Mouse (Mus musculus) cerebellum, postnatal 36 days (tissue): ENCODE measurements at regions not wholly inside any gene's neighbourhood (a gene's known extent, or its start where the extent isn't known, plus 50 kb on each side); places are given as distances from the start of the nearest gene placed in this dataset.

ENCODE experiments used
- DNase-seq, 2 experiments: peaks; one replicate each; pipeline ENCODE4 v3.0.0; 2021 to 2022; ENCODE audit warnings: mixed read lengths in 2 of 2

DNA sequence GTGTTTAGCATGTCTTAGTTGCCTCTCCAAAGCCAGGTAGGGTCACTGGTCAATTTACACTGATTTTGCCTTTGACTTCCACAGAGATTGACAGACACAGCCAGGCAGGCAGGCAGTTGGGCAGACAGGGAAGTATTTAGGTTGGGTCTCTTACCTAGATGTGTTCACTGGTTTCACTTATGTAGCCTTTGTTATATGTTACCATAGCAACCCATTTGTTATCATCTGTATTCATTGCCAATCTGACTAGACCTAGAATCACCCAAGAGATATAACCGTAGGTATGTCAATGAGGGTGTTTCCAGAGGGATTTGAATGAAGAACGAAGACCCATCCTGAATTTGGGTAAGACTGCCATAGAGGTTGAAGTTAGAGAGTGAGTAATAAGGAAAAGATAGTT, 123.8 kb upstream of the Tnfaip3 start:
- no peak for DNase-seq

DNA sequence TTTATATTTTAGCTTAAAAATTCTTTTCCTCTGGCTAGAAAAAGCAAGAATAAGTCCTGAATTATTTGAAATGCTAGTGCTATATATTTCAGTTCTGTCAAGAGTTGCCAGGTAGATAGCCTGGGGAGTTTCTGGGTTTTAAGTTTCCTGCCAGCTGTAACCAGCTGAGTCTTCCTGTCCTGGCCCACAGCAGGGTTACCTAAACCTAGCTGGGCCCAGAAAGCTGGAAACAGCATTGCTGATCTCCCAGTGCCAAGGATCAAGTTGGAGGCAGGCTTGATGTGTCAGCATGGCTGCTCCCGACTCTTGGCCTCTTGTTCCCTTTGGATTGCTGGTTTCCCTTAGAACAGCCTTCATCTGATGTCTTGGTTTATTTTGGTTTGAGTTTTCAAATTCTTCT, 122.8 kb upstream of the Tnfaip3 start:
- DNase-seq: no peak

DNA sequence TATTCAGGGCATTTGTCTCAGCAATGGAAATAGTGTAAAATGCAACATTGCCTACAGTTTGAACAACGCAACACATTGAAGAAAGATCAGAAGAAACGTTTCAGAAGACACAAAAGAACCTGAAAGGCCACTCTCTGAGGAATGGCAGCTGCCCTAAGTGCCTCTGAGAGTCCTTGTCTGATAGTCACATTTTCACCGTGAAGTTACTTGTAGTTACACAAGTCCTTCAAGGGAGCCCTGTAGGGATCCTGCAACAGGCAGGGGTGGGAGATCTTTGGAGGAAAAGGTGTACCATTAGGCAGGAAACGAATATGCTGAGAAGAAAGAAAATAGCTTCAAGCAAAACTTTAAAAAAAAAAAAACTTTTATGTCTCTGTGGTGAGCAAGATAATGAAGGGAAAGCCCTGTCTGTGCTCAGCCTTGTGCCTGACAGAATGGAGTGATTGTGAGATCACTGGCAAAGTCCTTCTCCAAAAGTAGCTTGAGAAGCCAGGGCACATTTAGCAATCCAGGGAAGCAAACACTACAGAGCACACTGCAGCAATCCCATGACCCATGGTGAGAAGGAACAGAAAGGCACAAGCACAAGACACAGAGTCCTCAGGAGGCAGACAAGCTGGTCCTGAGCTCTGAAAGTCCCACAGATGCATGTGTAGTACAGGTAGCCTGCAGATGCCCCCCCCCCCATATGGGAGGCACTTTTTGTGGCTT, 112.3 kb upstream of the Tnfaip3 start:
- no peak for DNase-seq

DNA sequence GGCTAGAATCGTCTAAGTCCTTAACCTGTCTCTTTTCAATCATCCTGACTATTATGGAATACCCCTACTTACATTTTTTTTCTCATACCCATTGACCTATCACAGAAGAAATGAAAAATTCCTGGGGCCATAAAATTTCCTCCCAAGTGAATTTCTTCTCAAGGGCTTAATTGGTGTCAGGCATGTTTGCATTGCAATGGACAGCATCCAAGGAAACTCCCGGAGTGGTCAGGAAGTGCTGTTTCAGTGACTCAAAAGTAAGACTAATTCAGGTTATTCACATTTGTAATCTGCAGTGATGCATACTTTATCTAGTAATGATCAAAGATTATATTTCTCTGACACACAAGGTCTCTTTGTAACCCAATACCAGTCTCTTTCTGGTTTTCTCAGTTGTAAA, 111.5 kb upstream of the Tnfaip3 start:
- no peak for DNase-seq

DNA sequence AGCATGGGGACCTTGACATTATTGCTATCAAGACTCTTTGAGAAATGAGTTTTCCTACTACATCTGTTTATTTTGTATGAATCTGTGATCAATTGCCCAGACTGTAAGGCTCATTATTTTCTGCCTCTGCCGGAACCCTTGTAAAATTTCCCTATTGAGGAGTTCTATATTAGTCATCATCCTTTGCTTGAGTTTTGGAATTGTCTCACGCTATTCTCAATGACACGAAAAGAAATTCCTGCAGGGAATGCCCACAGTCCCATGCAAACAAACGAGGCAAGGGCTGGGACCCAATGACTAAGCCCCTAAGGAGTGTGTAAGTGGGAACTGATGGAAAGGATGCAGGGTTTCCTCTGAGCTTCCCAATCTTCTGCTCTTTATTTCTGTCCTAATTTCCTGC, 111.0 kb upstream of the Tnfaip3 start:
- no peak for DNase-seq

DNA sequence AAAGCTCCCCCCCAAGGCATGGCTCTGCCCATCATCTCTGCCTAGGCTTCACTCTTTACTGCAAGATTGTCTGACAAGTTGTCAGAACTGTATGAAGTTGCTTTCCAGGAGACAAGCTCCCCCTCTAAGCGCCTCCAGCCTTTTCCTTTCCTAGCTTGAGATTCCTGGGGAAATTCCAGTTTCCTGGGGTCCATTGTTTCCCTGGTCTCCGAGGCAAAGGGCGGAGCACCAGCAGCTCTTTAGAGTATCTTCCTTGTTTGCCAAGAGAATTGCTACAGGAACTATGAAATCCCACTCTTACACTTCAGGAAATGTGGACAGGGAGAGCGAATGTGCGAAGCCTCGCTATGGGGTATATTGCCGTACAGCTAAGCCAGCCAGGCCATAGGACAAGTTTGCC, 108.2 kb upstream of the Tnfaip3 start:
- DNase-seq: no peak

DNA sequence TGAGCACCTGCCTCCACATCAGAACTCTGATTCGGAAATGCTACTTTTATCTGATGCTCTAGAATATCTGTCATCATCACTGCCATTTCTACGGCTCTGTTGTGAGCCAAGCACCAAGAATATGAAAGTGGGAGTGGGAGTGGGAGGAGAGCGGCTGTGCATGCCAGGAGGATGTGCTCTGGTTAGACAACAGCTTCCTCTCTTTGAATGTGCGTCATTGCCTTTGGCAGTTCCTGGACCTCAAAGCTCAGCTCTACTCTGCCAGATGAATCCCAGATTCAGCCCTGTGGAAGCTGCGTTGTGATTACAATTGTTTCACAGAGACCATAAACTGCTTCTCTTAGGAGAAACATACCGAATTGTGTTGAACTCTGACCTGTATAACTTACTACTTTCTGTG, 106.8 kb upstream of the Tnfaip3 start:
- no peak for DNase-seq

DNA sequence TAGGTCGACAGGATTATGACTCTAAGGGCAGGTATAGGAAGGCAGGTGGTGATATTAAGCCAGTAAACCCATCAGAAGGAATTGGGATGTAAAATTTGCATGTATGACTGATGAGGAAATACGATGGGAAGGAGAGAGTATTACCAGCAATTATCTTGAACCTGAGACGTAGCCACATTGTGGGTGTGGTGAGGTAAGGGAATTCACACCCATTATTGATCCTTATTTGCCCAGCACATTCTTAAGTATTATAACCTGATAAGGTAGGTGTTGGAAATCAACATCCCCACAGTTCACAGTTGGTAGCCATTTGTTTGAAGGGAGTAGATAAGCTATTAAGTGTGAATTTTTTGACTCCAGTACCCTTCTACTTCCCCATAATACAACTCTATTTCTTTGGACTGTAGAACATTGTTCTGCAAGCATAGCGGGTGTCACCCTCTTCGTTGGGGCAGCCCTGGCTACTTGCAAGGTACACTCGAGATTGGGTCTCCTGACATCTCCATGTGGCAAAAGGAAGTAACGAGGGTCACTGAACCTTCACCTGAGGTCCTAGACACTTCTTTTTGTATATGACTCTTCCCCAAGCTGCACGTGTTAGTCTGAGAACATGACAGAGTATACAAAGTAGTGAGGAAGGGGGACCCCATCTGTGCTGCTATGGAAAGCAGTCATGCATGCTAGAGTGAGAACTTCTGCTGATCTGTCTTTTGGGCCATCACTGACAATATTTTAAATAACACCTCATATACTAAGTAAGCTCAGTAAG, 104.0 kb upstream of the Tnfaip3 start:
- no peak for DNase-seq

DNA sequence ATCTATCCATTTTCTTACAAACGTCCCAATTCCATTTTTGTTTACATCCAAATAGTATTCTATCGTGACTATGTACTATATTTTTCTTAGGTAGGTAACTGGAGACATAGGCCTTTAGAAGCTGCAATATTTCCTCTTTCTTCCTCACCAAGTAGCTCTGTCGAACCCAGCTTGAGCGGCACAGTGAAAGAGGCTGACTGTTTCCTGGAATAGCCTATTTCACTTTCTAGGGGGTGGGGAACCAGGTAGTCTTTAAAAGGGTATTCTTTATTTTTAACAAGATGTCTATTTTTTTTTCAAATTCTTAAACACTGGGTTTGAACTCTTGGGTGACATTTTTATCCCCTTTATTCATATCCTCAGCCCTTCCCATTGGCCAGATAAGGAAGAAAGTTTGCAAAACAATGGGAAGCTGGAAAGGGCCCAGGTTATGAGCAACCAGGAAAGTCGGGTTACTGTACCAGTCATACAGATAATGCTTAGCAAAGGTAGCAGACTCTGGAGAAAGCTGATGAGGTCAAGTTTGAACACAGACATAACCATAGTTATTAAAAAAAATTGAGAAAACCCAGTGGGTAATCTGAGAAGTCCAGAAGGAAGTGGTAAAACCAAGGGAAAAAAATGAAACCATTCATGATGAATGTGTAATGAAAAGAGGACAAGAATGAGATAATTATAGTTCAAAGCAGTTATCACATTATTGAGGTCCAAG, 103.3 kb upstream of the Tnfaip3 start:
- no peak for DNase-seq

DNA sequence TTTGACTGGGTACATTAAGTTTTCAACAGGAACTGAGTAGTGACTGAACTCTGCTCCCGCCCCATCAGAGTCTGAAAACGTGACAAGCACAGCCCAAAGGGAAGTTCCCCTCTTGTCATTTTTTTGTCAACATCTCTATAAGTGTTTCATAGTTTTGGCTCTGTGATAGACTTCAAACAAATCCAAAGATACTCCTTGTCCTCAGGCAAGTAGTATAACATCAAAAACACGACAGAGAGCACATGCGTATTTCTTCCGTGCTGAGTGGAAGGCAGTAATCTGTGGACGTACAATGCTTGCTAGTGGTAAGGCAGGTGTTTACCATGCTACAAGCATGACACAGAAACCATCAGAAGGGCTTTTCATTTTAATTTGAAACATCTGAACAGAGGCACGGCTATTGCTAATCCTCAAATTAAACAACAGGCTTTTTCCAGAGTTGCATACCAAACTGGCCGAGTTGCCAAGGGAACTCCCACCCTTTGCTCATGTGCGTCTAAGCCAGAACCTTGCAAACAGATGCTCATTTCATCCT, 101.7 kb upstream of the Tnfaip3 start:
- no peak for DNase-seq

DNA sequence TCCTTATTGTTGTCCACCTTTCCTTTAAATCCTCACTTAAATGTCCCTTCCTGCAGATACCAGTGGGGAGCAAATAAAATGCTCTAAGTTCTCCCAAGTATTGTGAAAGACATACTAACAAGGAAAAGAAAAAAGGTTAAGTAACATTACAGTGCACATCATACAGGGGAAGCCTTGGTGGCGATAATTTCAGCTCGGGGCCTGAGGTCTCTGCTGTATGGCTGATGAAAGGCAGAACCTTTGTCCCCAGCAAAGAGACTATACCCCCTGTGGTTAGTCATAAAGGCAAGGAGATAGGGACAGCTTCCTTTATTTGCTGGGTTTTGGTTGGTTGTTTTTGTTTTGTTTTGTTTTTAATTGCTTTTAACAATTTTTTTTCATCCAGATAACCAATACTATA, 97.0 kb upstream of the Tnfaip3 start:
- no peak for DNase-seq

DNA sequence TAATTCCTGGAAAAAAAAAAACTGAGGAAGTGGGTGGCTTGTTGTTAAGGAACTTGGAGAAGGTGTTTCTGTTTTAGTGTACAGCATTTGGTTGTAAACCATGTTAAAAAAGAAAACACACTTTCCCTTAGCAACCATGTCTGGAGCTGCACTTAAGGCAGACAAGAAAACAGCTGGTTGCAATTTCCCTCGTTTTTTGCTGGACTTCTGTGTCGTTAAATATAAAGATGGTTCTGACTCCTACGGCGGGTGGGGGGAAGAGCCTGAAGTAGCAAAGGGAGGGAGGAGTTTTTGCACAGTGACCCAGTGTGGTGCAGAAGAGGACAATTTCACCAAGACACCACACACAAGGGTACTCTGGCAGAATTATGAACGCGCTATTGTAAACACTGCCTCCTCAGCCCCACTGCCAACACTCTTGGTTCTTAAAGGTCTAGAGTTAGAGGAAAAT, 89.8 kb upstream of the Tnfaip3 start:
- no peak for DNase-seq

DNA sequence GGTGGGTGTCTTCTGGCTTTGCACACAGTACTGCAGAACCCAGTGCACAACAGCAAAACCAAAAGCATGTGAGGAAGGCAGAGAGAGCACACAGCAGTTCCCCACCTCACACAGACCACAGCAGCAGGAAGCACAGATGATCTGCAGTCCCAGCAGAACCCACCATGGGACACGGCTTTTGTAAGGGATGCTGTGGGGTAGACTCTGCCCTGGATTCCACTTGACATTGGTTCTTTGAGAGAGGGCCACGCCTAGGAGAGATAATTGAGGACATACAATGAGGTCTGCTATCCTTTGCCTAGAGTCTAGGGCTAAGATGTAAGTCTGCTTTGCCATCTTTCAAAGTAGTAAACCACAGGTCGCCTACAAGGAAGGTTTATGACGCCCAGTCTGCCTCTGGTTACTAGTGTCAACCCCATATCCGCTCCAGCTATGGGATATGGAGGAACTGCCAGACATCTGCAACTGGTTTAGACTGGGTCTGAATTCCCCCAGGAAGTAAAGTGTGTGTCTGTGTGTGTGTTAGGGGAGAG, 89.3 kb upstream of the Tnfaip3 start:
- DNase-seq: no peak

DNA sequence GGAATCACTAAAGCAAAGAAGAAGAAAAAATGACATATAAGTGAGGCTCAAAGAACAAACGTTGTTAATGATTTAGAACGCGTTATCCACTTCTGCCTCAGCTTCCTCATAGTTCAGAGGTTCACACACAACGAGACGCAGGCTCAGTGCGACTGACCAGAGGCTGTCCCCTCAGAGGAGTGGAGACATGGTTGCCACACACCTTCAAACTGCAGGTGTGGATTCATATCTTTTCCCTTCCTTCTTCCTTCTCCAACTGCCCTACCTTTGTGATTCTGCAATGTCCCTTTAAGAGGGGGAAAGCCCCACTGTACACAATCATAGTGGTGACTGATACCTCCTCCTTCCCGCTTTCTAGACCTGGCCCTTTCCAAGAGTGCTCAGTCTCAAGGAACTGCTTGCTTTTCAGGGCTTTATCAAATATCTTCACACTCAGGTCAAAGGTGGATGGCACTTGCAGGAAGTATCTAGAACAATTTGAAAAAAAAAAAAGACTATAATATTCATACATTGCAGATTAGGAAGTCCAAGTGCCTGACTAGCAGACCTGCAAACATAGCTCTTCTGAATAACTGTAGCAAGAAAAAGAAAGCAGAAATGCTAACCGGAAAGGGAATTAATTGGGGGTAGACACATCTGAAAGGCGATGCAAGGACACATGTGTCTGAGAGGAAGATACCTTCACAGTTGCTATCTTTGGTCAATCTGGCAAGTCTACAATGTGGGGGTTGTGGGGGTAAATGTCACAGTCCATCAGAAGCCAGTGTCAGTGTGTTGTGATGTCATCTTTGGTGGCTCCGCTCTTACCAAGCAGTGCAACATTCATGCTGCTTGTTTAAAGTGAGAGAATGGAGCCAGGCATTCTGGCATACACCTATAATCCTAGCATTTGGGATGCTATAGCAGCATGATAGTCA, 84.2 kb upstream of the Tnfaip3 start:
- no peak for DNase-seq

DNA sequence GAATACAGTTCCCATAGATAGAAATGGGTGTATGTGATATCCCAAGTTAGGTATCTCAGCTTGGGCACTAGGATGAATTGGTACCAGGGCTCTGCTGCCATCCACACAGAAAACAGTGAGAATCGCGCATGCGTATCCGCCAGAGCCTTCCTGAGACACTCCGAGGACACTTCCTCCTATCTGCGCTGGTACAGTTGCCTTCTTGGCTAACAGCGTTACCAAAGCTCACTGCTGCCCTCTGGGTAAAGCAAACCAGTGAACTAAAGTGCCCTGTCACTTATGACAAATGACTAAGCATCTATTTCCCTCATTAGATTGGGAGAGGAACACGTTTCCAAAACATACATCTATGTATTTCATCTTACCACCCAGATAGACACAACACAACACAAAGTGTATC, 78.8 kb upstream of the Tnfaip3 start:
- no peak for DNase-seq

DNA sequence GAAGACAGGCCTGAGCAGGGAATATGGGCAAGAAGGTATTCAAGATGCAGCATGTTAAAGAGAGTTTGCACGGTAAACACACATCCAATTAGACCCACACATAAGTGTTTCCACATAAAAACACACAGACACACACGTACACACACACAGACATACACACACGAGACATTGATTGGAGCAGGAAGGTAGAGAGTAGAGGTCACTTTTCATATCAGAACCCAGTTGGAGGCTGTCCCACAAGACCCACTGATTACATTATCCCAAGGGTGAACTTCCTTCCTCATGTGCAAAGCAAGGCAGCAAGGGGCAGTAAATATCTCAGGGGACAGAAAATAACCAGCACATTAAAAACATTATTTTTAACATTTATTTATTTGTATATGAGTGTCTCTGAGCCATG, 78.2 kb upstream of the Tnfaip3 start:
- DNase-seq: no peak

DNA sequence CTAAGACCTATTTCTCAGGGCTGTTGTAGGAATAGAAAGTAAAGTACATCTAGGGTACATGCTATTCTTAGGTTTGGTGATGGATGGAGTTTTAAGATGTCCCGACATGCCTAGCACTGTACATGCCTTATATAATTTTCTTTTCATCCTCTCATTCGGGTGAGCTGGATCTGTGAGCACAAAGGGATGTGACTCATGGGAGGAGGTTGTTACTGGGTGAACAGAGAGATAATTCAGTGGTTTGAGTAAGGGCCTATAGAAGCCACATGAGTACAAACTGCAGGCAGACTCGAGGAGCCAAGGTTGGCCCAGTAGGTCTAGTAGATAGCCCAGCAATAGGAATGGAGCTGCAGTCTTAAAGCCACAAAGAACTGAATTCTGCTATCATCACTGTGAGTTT, 76.5 kb upstream of the Tnfaip3 start:
- no peak for DNase-seq

DNA sequence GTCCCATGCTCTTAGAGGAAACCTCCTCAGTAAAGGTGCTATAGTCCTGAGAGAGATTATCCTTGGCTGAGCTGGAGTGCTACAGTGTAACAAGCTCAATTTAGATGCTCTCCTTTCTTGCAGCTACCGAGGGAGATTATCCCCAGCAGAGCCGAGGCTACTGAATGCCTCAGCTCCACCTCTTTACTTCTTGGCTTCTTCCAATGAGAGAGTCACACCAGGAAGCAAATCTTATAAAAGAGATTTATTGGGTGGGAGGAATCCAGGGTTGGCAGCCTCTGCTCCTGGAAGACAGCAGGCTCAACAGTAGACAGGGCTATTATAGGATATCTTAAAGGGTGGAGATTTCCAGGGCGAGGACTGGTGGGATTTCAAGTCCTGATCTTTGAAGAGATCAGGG, 75.7 kb upstream of the Tnfaip3 start:
- no peak for DNase-seq

DNA sequence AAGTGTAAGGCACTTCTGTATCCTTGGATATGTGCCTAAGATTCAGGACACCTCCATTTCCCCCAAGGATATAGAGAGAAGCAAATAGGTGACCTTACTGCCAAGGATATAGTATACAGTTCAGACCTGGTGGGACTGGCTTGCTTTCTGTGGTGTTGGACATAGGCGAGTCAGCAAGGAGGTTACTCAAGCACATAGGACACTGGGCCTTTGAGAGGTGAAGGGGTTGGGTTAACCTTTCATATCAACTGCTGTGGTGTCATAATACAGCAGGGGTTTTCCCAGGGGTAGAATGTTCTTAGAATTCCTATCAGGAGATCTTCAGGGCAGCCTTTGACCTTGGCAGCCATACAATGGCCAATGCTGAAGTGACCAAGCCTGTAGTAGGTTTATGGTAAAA, 71.5 kb upstream of the Tnfaip3 start:
- DNase-seq: no peak

DNA sequence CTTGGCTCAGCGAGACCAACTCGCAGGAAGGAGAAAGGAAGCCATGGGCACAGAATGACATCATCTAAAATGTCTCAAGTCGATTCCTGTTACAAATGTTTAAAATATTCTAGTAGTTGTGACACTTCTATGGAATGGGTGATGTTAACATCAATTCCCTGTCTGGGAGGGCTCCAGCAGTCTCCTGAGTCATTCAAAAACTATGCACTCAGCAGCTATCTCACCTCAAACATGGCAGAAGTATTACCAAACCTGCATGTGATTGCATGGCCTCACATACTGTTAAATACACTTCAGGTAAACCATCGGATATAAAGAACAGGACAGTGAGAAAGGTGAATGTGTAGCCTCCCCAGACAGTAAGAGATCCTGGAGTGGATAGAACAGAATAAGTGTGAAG, 66.7 kb upstream of the Tnfaip3 start:
- no peak for DNase-seq

DNA sequence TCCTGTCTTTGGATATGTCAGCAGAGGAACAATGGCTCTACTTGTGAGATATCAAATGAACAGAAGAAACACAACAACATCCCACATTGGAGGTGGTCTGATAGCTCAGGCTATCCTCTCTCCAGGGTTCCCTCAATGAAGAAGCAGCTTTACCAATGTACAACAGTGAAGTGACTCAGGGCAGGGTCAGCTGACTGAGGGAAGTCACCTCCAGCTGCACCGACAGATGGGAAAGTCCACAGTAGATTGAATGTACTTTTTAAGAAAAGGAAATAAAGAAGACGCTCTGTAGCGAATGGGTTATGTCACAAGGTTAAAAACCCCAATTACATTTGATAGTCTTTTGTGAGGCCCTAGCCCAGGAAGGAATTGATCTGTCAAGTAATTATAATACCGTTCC, 62.6 kb upstream of the Tnfaip3 start:
- DNase-seq: no peak

DNA sequence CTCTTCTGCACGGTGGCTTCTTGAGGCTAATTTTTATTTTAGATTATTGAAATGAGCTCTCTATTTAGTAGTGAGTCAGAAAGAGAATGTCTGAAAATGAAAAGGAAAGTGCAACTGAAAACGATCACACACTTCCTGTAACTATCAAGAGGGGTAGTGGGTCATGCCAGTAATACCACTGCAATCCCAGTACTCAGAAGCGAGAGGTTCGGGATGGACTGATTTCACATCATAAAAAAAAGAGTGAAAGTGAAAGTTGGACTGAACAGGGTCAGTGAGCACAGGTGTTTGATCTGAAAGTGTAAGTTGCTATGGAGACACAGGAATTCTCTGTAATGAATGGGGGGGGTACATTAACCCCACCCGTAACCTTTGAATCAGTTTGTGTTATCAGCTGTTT, 52.9 kb upstream of the Tnfaip3 start:
- no peak for DNase-seq
